In genomic region chr5:22745885-22746532, GRCm38 (mm10) we compare ENCODE assay signal across 8 mouse cellular contexts. TPM values are rescaled to one million over a fixed set of nuclear protein-coding genes. Genes with fewer than 3 reads are reported as not detected.
DNase-seq lines count a peak whose midpoint lies in the region; ATAC-seq and TF ChIP-seq lines count a peak whose summit lies in the region.

Gene Lhfpl3, plus strand, starts transcription at chr5:22746059.

- DNase-seq in kidney, postnatal 25 days = no peak
- DNase-seq in brain, embryonic 14.5 days (ENCODE audit: low read depth) = peak; percentile 82
- peak; percentile 53 for DNase-seq in forebrain, embryonic 10.5 days (ENCODE audit: extremely low spot score, low spot score)
- DNase-seq in hindbrain, embryonic 14.5 days (ENCODE audit: low spot score) = peak; percentile 55
- peak; percentile 43 for DNase-seq in retina, adult 2 months (ENCODE audit: low read depth, low spot score)
- no peak for DNase-seq in c-Kit-positive CD71-positive TER-119-positive erythroid progenitor cells, embryonic 14.5 days (ENCODE audit: low spot score)

- H3K4me2 ChIP-seq in kidney, embryonic 16.5 days (replicated peaks; ENCODE audit: low read depth, low read length) = peak within 1 kb of the TSS; percentile 97
- peak within 1 kb of the TSS; percentile 98 for H3K4me2 ChIP-seq in hindbrain, embryonic 14.5 days (replicated peaks)
- H3K4me2 ChIP-seq in limb, embryonic 13.5 days (replicated peaks) = peak within 1 kb of the TSS; percentile 96

- H3K4me1 ChIP-seq in kidney, embryonic 16.5 days (ENCODE audit: insufficient read depth, low read length) = peaks cover 17% of the 10 kb centered on the region
- peaks cover 21% of the 10 kb centered on the region for H3K4me1 ChIP-seq in forebrain, embryonic 10.5 days
- peaks cover 3% of the 10 kb centered on the region; the same call in 1 of the 2 replicates for H3K4me1 ChIP-seq in hindbrain, embryonic 14.5 days (replicated peaks; ENCODE audit: control insufficient read depth, insufficient read depth, low read length)
- H3K4me1 ChIP-seq in limb, embryonic 13.5 days = peaks cover 15% of the 10 kb centered on the region

- no peaks in the 10 kb centered on the region for H3K36me3 ChIP-seq in kidney, embryonic 16.5 days (ENCODE audit: insufficient read depth, low read length)
- no peaks in the 10 kb centered on the region for H3K36me3 ChIP-seq in forebrain, embryonic 10.5 days (replicated peaks)
- H3K36me3 ChIP-seq in hindbrain, embryonic 14.5 days (replicated peaks; ENCODE audit: control insufficient read depth, insufficient read depth) = no peaks in the 10 kb centered on the region
- no peaks in the 10 kb centered on the region for H3K36me3 ChIP-seq in limb, embryonic 13.5 days

- no peak within 1 kb of the TSS for H3K27ac ChIP-seq in kidney, embryonic 16.5 days (ENCODE audit: low read length)
- peak within 1 kb of the TSS; percentile 66 for H3K27ac ChIP-seq in forebrain, embryonic 10.5 days
- peak within 1 kb of the TSS; percentile 64 for H3K27ac ChIP-seq in hindbrain, embryonic 14.5 days
- no peak within 1 kb of the TSS for H3K27ac ChIP-seq in limb, embryonic 13.5 days

- TF ChIP-seq CTCF in brain, embryonic 14.5 days (IDR thresholded peaks at IDR 0.05; ENCODE audit: borderline replicate concordance, extremely low read depth, insufficient read depth, insufficient read length) = no peak

- WGBS in kidney, embryonic 16.5 days = under 1% methylated on average over 48 of the region's 53 CpGs
- WGBS in forebrain, embryonic 10.5 days = under 1% methylated on average over 39 of the region's 53 CpGs
- WGBS in hindbrain, embryonic 14.5 days = under 1% methylated on average over 52 of the region's 53 CpGs
- WGBS in limb, embryonic 13.5 days = under 1% methylated on average over 47 of the region's 53 CpGs

- no peaks in the 10 kb centered on the region for H3K9me3 ChIP-seq in kidney, embryonic 16.5 days (ENCODE audit: low read length)
- no peaks in the 10 kb centered on the region for H3K9me3 ChIP-seq in forebrain, embryonic 10.5 days
- no peaks in the 10 kb centered on the region for H3K9me3 ChIP-seq in hindbrain, embryonic 14.5 days (ENCODE audit: control insufficient read depth, low read length)
- H3K9me3 ChIP-seq in limb, embryonic 13.5 days = no peaks in the 10 kb centered on the region

- peaks cover 47% of the 10 kb centered on the region for H3K27me3 ChIP-seq in kidney, embryonic 16.5 days (ENCODE audit: insufficient read depth, low read length)
- peaks cover 49% of the 10 kb centered on the region for H3K27me3 ChIP-seq in forebrain, embryonic 10.5 days (ENCODE audit: poor library complexity, severe bottlenecking)
- H3K27me3 ChIP-seq in hindbrain, embryonic 14.5 days (ENCODE audit: control insufficient read depth, insufficient read depth, low read length) = peaks cover 4% of the 10 kb centered on the region; the same call in 1 of the 2 replicates
- peaks cover 51% of the 10 kb centered on the region for H3K27me3 ChIP-seq in limb, embryonic 13.5 days

- no peak for TF ChIP-seq POLR2A in brain, embryonic 14.5 days (IDR thresholded peaks at IDR 0.05; ENCODE audit: borderline replicate concordance, extremely low read depth, insufficient read depth, insufficient read length, poor library complexity, severe bottlenecking)

- peak within 1 kb of the TSS; percentile 31 for H3K9ac ChIP-seq in kidney, embryonic 16.5 days (replicated peaks; ENCODE audit: low read length)
- H3K9ac ChIP-seq in hindbrain, embryonic 14.5 days = peak within 1 kb of the TSS; percentile 87
- H3K9ac ChIP-seq in limb, embryonic 13.5 days = peak within 1 kb of the TSS; percentile 66

- H3K4me3 ChIP-seq in kidney, embryonic 16.5 days (ENCODE audit: low read length) = peak within 1 kb of the TSS; percentile 57
- H3K4me3 ChIP-seq in forebrain, embryonic 10.5 days = peak within 1 kb of the TSS; percentile 65
- peak within 1 kb of the TSS; percentile 75 for H3K4me3 ChIP-seq in hindbrain, embryonic 14.5 days (replicated peaks; ENCODE audit: low read length)
- H3K4me3 ChIP-seq in limb, embryonic 13.5 days = peak within 1 kb of the TSS; percentile 60

- ATAC-seq in kidney, embryonic 16.5 days (ENCODE audit: low FRiP score, low TSS enrichment) = peak; percentile 88
- ATAC-seq in hindbrain, embryonic 14.5 days (ENCODE audit: low FRiP score) = peak; percentile 90
- peak; percentile 84 for ATAC-seq in limb, embryonic 13.5 days (ENCODE audit: low FRiP score, low read depth)

RNA-seq across cellular contexts. Expression of gene Lhfpl3, which starts in this region (rescaled TPM):
- 0.31 and 0.40 TPM in 2 replicates for polyA plus RNA-seq in kidney, embryonic 16.5 days (2015; fragmentation: Nextera tagmentation; extraction: Ambion mirVana)
- polyA plus RNA-seq in brain, embryonic 14.5 days (2012; rRNA removed) = 7.0 and 10.0 TPM in 2 replicates
- polyA plus RNA-seq in forebrain, embryonic 10.5 days (2016; fragmentation: Nextera tagmentation; extraction: Ambion mirVana) = 0.26 TPM in 1 of 2 replicates, not detected in the other
- 23.9 and 30.0 TPM in 2 replicates for polyA plus RNA-seq in hindbrain, embryonic 14.5 days (2014; fragmentation: Nextera tagmentation; extraction: Ambion mirVana)
- polyA plus RNA-seq in limb, embryonic 13.5 days (2015; fragmentation: Nextera tagmentation; extraction: Ambion mirVana) = 0.70 and 1.3 TPM in 2 replicates

Comparison
In these comparisons a context has a peak if more than half of its experiments do, and no peak if none do; other contexts are left out.
1. Peak in ATAC-seq, H3K4me3 ChIP-seq, H3K9ac ChIP-seq and H3K4me2 ChIP-seq in kidney, embryonic 16.5 days; RNA of the gene not detected or under 1 TPM.
2. Peak in DNase-seq, H3K4me3 ChIP-seq and H3K27ac ChIP-seq in forebrain, embryonic 10.5 days; RNA of the gene not detected or under 1 TPM.
3. H3K9ac ChIP-seq: peak in every context shown above with its lines; median percentile 87 in hindbrain, embryonic 14.5 days; 66 in limb, embryonic 13.5 days; 31 in kidney, embryonic 16.5 days.
4. DNase-seq: peak in brain, embryonic 14.5 days (single experiment), hindbrain, embryonic 14.5 days (single experiment) and retina, adult 2 months (single experiment); none in kidney, postnatal 25 days (0 of 2) and c-Kit-positive CD71-positive TER-119-positive erythroid progenitor cells, embryonic 14.5 days (single experiment).
5. Peak in every context shown above with its lines, with median percentiles within 50 percentile points of each other: ATAC-seq, H3K4me2 ChIP-seq and H3K4me3 ChIP-seq.